Mouse (Mus musculus) liver, embryonic 11.5 days (tissue): ENCODE data around the gene Hc. TPM values are rescaled to one million over a fixed set of nuclear protein-coding genes. Genes with fewer than 3 reads are reported as not detected.

Experiments
- ATAC-seq: fragments of 200-750 bp; cut with Nextera tagmentation; replicated peaks from 2 replicates; pipeline ENCODE4 v1.8.0; 2017; ENCODE audit warnings: moderate number of reproducible peaks, mild to moderate bottlenecking, moderate TSS enrichment, moderate library complexity; ENCODE audit not compliant: low FRiP score
- DNase-seq: peaks from one replicate; pipeline ENCODE4 v3.0.0-alpha.2; 2017; ENCODE audit warnings: low spot score
- H3K27ac ChIP-seq: fragments of 300-500 bp; sonication (generic); 2 replicates; pipeline ENCODE4 v1.5.1; 2014; ENCODE audit warnings: mild to moderate bottlenecking, low read depth, low read length, control low read depth
- H3K27me3 ChIP-seq: fragments of 300-500 bp; sonication (generic); replicated peaks from 2 replicates; pipeline ENCODE4 v1.6.1; 2014; ENCODE audit warnings: low read length, mixed read lengths; ENCODE audit not compliant: control insufficient read depth, insufficient read depth
- H3K36me3 ChIP-seq: fragments of 300-500 bp; sonication (generic); 2 replicates; pipeline ENCODE4 v1.6.1; 2014; ENCODE audit warnings: mild to moderate bottlenecking, low read length, moderate library complexity, mixed read lengths; ENCODE audit not compliant: control insufficient read depth, insufficient read depth
- H3K4me1 ChIP-seq: fragments of 300-500 bp; sonication (generic); replicated peaks from 2 replicates; pipeline ENCODE4 v1.6.1; 2014; ENCODE audit warnings: low read length, mixed read lengths; ENCODE audit not compliant: control insufficient read depth, insufficient read depth
- H3K4me2 ChIP-seq: fragments of 300-500 bp; sonication (generic); 2 replicates; pipeline ENCODE4 v1.6.1; 2014; ENCODE audit warnings: mild to moderate bottlenecking, control low read depth, moderate library complexity
- H3K4me3 ChIP-seq: fragments of 300-500 bp; sonication (generic); 2 replicates; pipeline ENCODE4 v1.5.1; 2014; ENCODE audit warnings: low read depth, low read length, control low read depth
- H3K9ac ChIP-seq: fragments of 300-500 bp; sonication (generic); 2 replicates; pipeline ENCODE4 v1.6.1; 2014; ENCODE audit warnings: low read depth, low read length, control low read depth
- H3K9me3 ChIP-seq: fragments of 300-500 bp; sonication (generic); 2 replicates; pipeline ENCODE4 v1.6.1; 2016; ENCODE audit warnings: low read length, inconsistent platforms, mixed read lengths; ENCODE audit not compliant: control insufficient read depth
- WGBS: fragments of 180-500 bp; shearing (Covaris S2); extraction: QIAGEN DNeasy Blood & Tissue Kit; methylation state at CpG from one replicate; pipeline ENCODE4 v1.1.7; 2014; 5-methylcytosine and 5-hydroxymethylcytosine counted together
- polyA plus RNA-seq: library from polyadenylated mRNA; unstranded; fragments of >200 nt; fragmentation: Nextera tagmentation; extraction: Ambion mirVana; gene quantifications from 2 replicates; pipeline ENCODE4 v1.2.1, GENCODE M21; 2014

The Hc gene
- polyA plus RNA-seq, 1 experiment from 2014 or later: 10.0 TPM

DNA sequence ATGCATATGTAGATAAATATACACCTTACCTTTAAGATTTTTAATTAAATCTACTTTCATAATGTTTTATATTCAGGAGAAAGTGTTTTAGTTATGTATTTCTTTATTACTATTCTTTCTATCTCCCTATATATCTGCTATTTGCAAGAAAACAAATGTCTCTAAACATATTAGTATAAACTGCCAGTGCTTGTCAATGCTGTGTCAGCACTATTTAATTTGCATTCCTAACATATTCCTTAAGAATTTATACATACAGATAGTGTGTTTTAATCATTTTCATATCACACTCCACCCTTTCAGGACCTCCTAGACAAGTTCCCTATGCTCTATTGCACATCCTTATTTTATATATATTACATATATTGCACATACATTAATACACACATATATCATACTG lies 41.5 kb upstream of the Hc start:
- DNase-seq (no peak), ATAC-seq (no peak)
- no peaks in the 10 kb centered on the region for H3K36me3 ChIP-seq
- H3K27ac ChIP-seq: peak overlapping the region; percentile 59
- no peaks in the 10 kb centered on the region for H3K9me3 ChIP-seq
- H3K27me3 ChIP-seq: no peaks in the 10 kb centered on the region
- H3K4me3 ChIP-seq: no peak overlapping the region
- no peak overlapping the region for H3K9ac ChIP-seq
- no peak overlapping the region for H3K4me2 ChIP-seq
- H3K4me1 ChIP-seq: no peaks in the 10 kb centered on the region; the same call in 1 of the 2 replicates

DNA sequence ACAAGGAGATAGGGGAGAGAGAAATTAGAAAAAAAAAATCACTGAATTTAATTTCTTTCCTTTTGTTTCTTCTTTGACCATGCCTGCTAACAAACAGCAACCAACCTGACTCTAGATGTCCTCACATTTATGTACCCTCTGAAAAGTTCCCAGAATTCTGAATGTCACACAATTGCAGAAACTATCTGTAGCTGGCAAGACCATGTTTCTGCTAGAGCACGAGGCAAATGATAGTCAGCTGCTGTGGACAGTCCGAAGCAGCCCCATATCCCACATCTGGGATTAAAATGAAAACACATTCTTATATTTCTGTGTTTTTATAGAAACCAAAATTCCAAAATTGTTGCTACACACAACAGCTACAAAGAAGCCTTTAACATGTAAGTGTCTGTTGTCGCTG lies 40.2 kb upstream of the Hc start, which contains the start of gene AI182371:
Gene AI182371 (minus strand): TSS at position 101 of the 400 bp plus-strand sequence.
- Histone ChIP-seq H3K27ac (0 out of 2 replicates have a peak within 1 kb of the TSS, but pooled peaks have one; percentile 19), H3K36me3 (no peaks in the 10 kb centered on the region), H3K27me3 (no peaks in the 10 kb centered on the region), H3K9me3 (no peaks in the 10 kb centered on the region), H3K9ac (no peak within 1 kb of the TSS), H3K4me1 (no peaks in the 10 kb centered on the region; the same call in 1 of the 2 replicates), H3K4me2 (no peak within 1 kb of the TSS), H3K4me3 (no peak within 1 kb of the TSS)
- WGBS: 86% methylated on average over 3 of the region's 3 CpGs
- ATAC-seq: no peak
- no peak for DNase-seq

- no peak overlapping the region for H3K9ac ChIP-seq
- WGBS: 72% methylated on average over 6 of the region's 6 CpGs
- no peaks in the 10 kb centered on the region; the same call in 1 of the 2 replicates for H3K4me1 ChIP-seq
- DNase-seq (no peak), ATAC-seq (no peak)
- no peak overlapping the region for H3K4me3 ChIP-seq
- no peaks in the 10 kb centered on the region for H3K36me3 ChIP-seq
- no peaks in the 10 kb centered on the region for H3K9me3 ChIP-seq
- H3K27ac ChIP-seq: 0 out of 2 replicates have a peak overlapping the region, but pooled peaks have one; percentile 19
- no peak overlapping the region for H3K4me2 ChIP-seq
- H3K27me3 ChIP-seq: no peaks in the 10 kb centered on the region
Measured at GRCm38 (mm10) chr2:35100529-35100928, 39.3 kb upstream of the Hc start.

DNA sequence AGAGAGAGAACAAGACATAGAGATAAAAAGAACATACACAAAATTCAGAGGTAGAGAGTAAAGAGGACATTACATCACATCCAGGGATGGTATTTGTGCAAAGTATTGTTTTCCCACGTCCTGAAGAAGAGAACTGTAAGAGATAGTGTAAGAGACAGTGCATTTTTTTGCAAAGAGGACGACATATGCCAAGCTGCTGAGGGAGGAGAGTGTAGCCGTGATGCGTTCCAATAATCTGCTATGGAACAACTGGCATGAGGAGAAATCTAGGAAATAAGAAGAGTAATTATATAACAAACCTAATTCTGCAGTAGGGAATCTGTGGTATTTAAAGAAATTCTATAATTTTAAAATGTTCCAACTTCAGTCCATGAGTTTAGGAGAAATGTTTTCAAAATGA lies 26.2 kb upstream of the Hc start:
- ATAC-seq: no peak
- Histone ChIP-seq H3K4me2 (no peak overlapping the region), H3K36me3 (no peaks in the 10 kb centered on the region), H3K27me3 (no peaks in the 10 kb centered on the region), H3K9me3 (no peaks in the 10 kb centered on the region), H3K4me1 (no peaks in the 10 kb centered on the region), H3K4me3 (no peak overlapping the region), H3K9ac (no peak overlapping the region), H3K27ac (no peak overlapping the region)
- no peak for DNase-seq
- 66% methylated on average over 4 of the region's 4 CpGs for WGBS

DNA sequence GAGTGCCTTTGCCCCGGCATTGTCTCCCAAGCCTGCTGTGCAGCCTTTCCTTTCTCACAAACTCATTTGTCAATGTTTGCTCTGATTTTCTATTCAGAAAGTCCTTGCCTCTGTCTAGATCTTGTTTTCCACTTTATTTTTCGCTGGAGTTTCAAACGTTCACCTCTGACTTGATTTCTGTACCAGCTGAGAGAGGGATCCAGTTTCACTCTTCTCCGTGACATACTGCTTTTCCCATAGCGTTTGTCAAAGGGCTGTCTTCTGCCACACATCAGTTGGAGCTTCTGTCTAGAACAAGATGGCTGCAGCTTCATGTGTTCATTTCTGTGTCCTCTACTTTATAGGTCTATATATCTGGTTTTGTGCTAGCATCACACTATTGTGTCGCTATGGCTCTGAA lies 17.9 kb upstream of the Hc start:
- no peak for ATAC-seq
- no peak for DNase-seq
- no peak overlapping the region for H3K9ac ChIP-seq
- H3K4me1 ChIP-seq: no peaks in the 10 kb centered on the region
- H3K9me3 ChIP-seq: no peaks in the 10 kb centered on the region
- H3K36me3 ChIP-seq: no peaks in the 10 kb centered on the region
- no peak overlapping the region for H3K4me2 ChIP-seq
- H3K4me3 ChIP-seq: no peak overlapping the region
- 65% methylated on average over 6 of the region's 6 CpGs for WGBS
- H3K27ac ChIP-seq: no peak overlapping the region
- H3K27me3 ChIP-seq: no peaks in the 10 kb centered on the region

GRCm38 (mm10) chr2:35074328-35074727 lies 13.1 kb upstream of the Hc start:
- no peaks in the 10 kb centered on the region for H3K9me3 ChIP-seq
- H3K4me3 ChIP-seq: no peak overlapping the region
- ATAC-seq (no peak), DNase-seq (no peak)
- H3K4me2 ChIP-seq: no peak overlapping the region
- WGBS: 75% methylated on average over 3 of the region's 3 CpGs
- no peak overlapping the region for H3K9ac ChIP-seq
- no peak overlapping the region for H3K27ac ChIP-seq
- no peaks in the 10 kb centered on the region for H3K27me3 ChIP-seq
- no peaks in the 10 kb centered on the region for H3K4me1 ChIP-seq
- no peaks in the 10 kb centered on the region for H3K36me3 ChIP-seq

GRCm38 (mm10) chr2:35072547-35072946 lies 11.3 kb upstream of the Hc start:
- H3K9me3 ChIP-seq: no peaks in the 10 kb centered on the region

GRCm38 (mm10) chr2:35070275-35070674 lies 9.0 kb upstream of the Hc start:
- DNase-seq (no peak), ATAC-seq (no peak)
- Histone ChIP-seq H3K4me2 (no peak overlapping the region), H3K36me3 (no peaks in the 10 kb centered on the region), H3K27ac (no peak overlapping the region), H3K9me3 (no peaks in the 10 kb centered on the region), H3K27me3 (no peaks in the 10 kb centered on the region), H3K9ac (no peak overlapping the region), H3K4me3 (no peak overlapping the region), H3K4me1 (no peaks in the 10 kb centered on the region)
- WGBS: 77% methylated on average over 4 of the region's 4 CpGs

More at GRCm38 (mm10) chr2:35072547-35072946, 11.3 kb upstream of the Hc start:
- Histone ChIP-seq H3K4me2 (no peak overlapping the region), H3K36me3 (no peaks in the 10 kb centered on the region), H3K4me1 (no peaks in the 10 kb centered on the region), H3K27me3 (no peaks in the 10 kb centered on the region), H3K4me3 (no peak overlapping the region), H3K27ac (no peak overlapping the region), H3K9ac (no peak overlapping the region)
- WGBS: 79% methylated on average over 2 of the region's 2 CpGs
- no peak for DNase-seq
- no peak for ATAC-seq

DNA sequence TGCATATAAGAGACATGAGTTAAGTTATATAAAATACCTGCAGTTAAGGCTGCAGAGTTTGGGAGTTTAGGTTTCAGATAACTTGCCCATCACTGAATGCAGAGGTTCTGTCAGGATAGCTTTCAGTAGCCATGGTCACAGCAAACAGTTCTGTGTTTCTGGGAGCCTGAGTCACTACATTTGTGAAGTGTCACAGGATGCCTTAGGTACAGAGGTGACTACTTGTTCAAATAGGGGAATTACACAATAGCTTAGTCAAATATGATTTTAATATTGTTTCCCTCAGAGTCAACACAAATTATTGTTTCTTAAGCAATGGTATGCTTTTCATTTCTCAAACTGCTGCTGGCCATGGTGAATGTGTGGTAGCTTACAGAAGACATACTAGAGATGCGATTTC lies 7.9 kb upstream of the Hc start:
- ATAC-seq (no peak), DNase-seq (no peak)
- Histone ChIP-seq H3K9me3 (no peaks in the 10 kb centered on the region), H3K9ac (no peak overlapping the region), H3K4me3 (no peak overlapping the region), H3K27ac (no peak overlapping the region), H3K4me2 (no peak overlapping the region), H3K36me3 (no peaks in the 10 kb centered on the region), H3K27me3 (no peaks in the 10 kb centered on the region), H3K4me1 (no peaks in the 10 kb centered on the region)
- 77% methylated on average over 1 of the region's 1 CpGs for WGBS
